Mouse (Mus musculus): Measurements from ENCODE around the gene Cdh3.

- TF ChIP-seq EP300 (IDR thresholded peaks at IDR 0.05; ENCODE audit: low read depth) (no peak), CTCF (IDR thresholded peaks at IDR 0.05; ENCODE audit: low read depth) (no peak)
These were observed 36.7 kb upstream of the Cdh3 start for GRCm38 (mm10) chr8:106474001-106474400.
